Mouse (Mus musculus) Muller cell, postnatal 12 days (primary cell): ENCODE data around the gene Tmem150a.

ENCODE experiments used
- DNase-seq: peaks from one replicate; pipeline ENCODE4 v3.0.0-alpha.2; 2015; ENCODE audit errors: inconsistent ontology term

Gene Tmem150a

DNA sequence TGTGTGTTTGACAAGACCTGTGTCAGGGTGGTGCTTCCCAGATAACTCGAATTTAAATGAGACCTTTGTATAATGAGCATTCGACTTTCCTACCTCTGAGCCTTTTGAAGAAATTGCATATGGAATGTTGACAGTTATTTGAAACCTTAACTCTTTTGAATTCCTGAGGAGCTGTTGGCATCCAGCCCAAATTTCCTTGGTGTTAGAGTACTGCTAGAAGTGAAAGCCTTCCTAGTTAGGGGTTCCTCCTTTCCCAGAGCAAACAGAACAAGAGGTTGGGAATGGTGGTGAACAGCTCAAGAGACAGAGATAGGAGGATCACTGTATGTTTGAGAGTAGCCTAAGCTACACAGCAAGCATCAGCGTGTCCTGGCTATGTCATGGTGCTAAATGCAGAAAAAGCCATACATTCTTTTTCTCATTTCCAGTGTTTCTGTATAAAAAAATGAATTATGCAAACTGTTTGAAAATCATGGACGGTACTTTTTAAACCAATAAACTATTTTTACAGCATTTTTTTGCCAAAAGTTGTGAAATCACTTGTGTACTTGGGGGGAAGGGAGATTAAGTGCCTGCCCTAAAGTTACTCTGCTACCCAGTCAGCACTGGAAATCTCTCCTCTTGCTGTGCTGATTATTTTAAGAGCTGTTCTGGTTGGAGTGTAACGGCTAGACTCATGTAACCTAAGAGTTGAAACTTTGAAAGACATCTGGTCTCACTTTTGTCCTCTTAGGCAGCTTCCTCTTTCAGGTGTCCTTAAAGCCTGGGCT lies 2.4 kb upstream of the Tmem150a start:
- no peak for DNase-seq

DNA sequence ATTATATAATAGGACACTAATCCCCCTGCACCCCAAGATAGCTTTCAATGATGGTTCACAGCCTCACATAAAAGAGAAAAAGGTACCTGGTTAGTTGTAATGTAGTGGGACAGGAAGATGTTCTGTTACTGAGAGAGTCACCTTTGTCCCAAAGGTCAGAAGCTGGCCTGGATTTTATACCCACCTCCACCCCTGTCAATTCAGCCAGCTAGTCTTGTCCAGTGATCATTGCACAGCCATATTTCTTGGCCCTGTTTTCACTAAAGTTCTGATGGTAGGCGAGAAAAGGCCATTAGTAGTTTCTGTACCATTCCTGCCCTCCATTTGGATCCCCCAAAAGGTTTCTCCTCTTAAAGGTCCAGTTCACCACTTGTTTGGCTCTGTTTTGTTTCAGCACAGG lies 1.2 kb upstream of the Tmem150a start:
- no peak for DNase-seq

DNA sequence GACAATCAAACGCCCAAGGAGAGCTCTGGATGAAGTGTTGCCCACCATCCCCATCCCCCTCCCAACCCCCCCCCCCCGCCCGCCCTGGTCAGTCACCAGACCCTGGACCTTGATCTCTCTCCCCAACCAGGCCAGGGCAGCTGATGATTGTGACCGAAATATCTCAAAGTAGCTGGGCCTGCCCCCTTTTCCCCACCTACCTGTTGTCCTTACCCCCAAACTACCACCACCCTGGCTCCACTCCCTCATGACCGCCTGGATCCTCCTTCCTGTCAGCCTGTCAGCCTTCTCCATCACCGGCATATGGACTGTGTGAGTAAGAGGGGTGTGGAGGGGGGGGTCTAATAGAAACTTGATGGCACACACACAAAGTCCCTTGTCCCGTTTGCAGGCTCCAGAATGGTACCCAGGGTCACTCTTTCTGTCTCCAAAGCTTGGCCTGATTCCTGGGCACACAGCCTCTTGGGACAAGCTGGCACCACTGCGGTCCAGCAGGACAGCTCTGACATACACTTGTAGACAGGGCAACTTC lies 820 bp downstream of the Tmem150a start:
- no peak for DNase-seq

- DNase-seq: no peak
Measured at GRCm38 (mm10) chr6:72357164-72358079, 2.2 kb downstream of the Tmem150a start.

DNA sequence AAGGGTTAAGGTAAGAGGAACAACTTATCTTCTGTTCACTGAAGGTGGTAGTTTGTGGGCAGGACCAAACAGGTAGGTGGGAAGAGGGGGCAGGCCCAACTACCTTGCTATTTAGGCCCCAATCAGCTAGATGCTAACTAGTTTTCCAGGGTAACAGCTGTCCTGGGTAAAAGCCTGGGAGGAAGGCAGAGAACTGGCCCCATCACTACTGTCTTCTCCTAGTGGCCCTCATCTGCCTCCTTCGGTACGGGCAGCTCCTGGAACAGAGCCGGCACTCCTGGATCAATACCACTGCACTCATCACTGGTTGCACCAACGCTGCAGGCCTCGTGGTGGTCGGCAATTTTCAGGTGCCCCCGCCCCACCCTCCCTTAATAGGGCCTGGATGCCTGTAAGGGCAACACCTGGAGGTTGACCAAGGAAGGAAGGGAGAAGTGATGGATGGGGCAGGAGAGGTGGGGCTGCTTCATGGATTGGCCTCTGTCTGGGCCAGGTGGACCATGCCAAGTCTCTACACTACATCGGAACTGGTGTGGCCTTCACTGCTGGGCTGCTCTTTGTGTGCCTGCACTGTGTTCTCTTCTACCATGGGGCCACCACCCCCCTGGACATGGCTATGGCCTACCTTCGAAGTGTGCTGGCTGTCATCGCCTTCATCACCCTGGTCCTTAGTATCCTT lies 3.0 kb downstream of the Tmem150a start:
- no peak for DNase-seq

DNA sequence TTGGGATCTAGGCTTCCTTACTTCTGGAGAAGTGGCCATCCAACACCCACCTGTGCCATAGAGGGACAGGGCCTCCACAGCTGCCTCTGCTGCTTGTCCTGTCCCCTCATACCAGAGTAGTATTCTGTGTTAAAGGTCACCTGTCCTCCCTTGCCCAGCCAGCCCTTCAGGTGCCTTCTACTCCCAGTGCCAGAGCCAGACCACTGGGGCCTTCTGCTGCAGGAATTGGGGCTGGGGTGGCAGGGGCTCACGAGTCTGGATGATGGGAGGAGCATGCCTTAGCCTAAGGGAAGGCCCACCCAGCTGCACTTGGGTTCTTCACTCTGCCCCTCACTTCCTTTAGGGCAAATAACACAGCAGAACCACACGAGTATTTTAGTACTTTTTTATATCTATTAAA lies 4.1 kb downstream of the Tmem150a start:
- DNase-seq: no peak

- DNase-seq: no peak
Measured at GRCm38 (mm10) chr6:72359891-72360598, 4.8 kb downstream of the Tmem150a start.

- no peak for DNase-seq
Measured at GRCm38 (mm10) chr6:72360599-72360935, 5.3 kb downstream of the Tmem150a start.

DNA sequence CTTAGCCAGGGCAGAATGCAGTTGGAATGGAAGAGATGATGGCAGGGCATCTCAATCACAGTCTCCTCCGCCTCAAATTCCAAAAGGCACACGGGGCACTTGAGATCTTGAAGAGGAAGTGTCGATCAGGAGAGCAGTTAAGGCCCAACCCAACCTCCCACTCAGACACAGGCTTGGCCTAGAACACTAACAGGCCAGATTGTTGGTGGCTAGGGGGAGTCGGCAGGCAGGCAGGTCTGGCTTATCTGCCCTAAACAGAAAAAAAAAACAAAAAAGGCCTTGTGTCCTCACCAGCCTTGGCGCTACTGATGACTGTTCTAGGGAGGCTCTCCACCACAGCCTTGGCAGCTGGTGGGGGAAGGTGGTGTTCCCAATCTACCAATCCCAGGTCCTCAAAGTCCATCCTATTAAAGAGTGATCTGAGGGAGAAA lies 5.9 kb downstream of the Tmem150a start:
- DNase-seq: no peak

- DNase-seq: peak; percentile 94
Measured at GRCm38 (mm10) chr6:72362132-72363028, 7.1 kb downstream of the Tmem150a start.

DNA sequence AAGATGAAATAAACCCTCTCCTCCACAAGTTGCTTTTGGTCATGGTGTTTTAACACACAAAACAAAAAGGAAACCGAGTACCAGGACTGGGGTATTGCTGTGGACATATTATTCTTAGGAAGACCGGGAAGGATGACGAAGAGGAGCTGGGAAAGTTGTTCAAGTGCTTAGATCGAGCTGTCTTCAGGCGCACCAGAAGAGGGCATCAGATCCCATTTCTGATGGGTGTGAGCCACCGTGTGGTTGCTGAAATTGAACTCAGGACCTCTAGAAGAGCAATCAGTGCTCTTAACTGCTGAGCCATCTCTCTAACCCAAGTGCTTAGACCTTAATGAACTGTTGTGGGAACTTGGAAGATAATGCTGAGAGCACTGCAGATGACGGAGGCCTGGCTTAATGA lies 8.8 kb downstream of the Tmem150a start:
- DNase-seq: no peak

DNA sequence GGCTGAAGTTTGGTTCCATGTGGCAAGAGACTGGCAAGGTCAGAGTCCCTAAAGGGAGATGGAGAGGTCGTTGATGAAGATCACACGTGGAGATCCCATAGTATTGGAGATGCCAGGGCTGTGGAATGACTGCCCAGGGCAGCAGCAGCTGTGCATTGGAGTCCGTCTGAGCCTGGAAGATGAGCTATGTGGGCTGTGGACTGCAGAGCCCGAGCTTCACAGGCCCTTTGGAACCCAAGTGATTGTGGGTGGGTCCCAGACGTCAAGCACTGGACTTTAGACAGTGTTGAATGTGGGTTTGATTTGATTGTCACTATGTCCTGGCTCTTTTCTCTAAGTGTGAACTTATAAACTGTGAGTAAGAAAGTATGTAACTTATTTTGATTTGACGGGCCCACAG lies 9.7 kb downstream of the Tmem150a start:
- no peak for DNase-seq

GRCm38 (mm10) chr6:72366304-72366703 lies 11.1 kb downstream of the Tmem150a start:
- DNase-seq: no peak

GRCm38 (mm10) chr6:72366844-72367443 lies 11.7 kb downstream of the Tmem150a start, which contains the start of gene Rnf181:
Rnf181 (minus strand) TSS chr6:72366956.
- no peak for DNase-seq

GRCm38 (mm10) chr6:72367460-72367974 lies 12.3 kb downstream of the Tmem150a start:
- DNase-seq: no peak

GRCm38 (mm10) chr6:72369557-72369956 lies 14.3 kb downstream of the Tmem150a start:
- DNase-seq: no peak

GRCm38 (mm10) chr6:72370091-72370490 lies 14.8 kb downstream of the Tmem150a start:
- DNase-seq: no peak

DNA sequence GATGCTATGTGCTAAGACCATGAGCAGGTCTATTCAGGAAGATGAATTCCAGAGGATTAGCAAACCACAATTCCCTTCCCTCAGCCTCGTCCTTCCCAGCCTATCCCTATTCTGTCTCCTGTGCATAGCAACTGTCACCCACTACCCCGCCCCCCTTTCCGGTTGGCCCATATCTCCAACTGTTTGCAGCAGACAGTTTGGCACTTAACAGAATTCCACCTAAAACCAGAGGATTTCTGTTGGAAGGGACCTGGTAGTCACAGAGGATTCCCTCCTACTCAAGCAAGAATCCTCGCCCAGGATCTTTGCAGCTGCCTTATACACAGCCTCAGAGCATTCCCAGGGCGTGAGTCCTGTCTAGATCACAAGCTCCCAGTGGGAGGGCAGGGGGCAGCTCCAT lies 15.9 kb downstream of the Tmem150a start:
- peak; percentile 99 for DNase-seq

DNA sequence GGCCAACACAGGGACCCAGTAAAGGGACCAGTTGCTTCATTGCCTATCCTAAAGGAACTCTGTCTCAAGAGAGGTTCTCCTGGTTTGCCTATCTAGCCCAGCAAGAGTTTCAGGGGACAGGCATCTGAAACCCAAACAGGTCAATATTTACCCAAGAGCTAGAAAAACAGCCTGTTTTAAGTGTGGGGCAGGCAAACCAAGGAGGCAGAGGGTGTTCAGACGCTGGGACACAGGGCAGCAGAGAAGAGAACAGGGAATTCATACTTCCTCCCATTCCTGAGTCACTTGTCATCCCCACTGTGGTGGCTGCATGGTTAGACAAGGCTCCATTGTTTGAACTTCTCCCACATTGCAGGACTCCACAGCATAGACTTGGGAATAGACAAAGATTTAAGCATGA lies 16.3 kb downstream of the Tmem150a start:
- DNase-seq: peak; percentile 96

DNA sequence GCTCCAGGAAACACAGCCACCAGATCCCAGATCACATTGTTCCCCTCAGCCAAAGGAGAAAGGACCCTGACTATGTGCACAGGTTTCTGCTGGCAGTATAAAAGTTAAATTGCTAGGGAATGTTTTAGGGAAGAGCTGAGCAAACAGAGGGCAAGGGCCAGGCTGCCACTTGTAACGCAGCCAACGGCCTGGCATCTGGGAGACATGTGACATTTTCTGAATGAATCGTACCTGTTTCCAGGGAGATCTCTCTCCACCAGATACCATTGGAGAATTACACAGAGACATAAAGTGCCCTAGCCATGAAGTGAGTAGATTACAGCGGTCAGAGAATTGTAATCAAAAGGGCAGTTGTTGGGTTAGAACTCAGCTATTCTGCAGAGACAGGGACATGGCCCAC lies 17.9 kb downstream of the Tmem150a start:
- DNase-seq: no peak
